Mouse (Mus musculus) left cerebral cortex, postnatal 4 days (tissue): ENCODE data around the gene Slc35b4. TPM values are rescaled to one million over a fixed set of nuclear protein-coding genes. Genes with fewer than 3 reads are reported as not detected.

Experiments
- DNase-seq: peaks from one replicate; pipeline ENCODE4 v3.0.0-alpha.2; 2022
- intact Hi-C: fragments of 180-260 bp; cut with DNase I; formaldehyde crosslinking; loops from one replicate; pipeline ENCODE4 v1.15.1; 2025
- total RNA-seq, 2 experiments: library from RNA; stranded (reverse); gene quantifications; 2 replicates each; pipeline ENCODE4 v1.2.3; 2021

Gene Slc35b4
- total RNA-seq, 2 experiments from 2014 or later = 35.8 to 36.9 TPM

- DNase-seq = no peak
- intact Hi-C loops = no loop called here
These were observed 5.0 kb downstream of the Slc35b4 start for GRCm38 (mm10) chr6:34171748-34172457.

GRCm38 (mm10) chr6:34170844-34171494 is 5.9 kb downstream of the Slc35b4 start:
- intact Hi-C loops = no loop called here
- no peak for DNase-seq

- intact Hi-C loops = no loop called here
These were observed 8.1 kb downstream of the Slc35b4 start for GRCm38 (mm10) chr6:34168834-34169233.

GRCm38 (mm10) chr6:34163014-34163413 is 13.9 kb downstream of the Slc35b4 start:
- intact Hi-C loops = no loop called here

More at GRCm38 (mm10) chr6:34168834-34169233, 8.1 kb downstream of the Slc35b4 start:
- no peak for DNase-seq

GRCm38 (mm10) chr6:34162607-34163006 is 14.3 kb downstream of the Slc35b4 start:
- intact Hi-C loops = no loop called here

More at GRCm38 (mm10) chr6:34163014-34163413, 13.9 kb downstream of the Slc35b4 start:
- DNase-seq = no peak

GRCm38 (mm10) chr6:34161511-34161910 is 15.4 kb downstream of the Slc35b4 start:
- intact Hi-C loops = no loop called here
- DNase-seq = no peak

More at GRCm38 (mm10) chr6:34162607-34163006, 14.3 kb downstream of the Slc35b4 start:
- no peak for DNase-seq

- intact Hi-C loops = no loop called here
- DNase-seq = no peak
These were observed 16.0 kb downstream of the Slc35b4 start for GRCm38 (mm10) chr6:34160816-34161310.

GRCm38 (mm10) chr6:34159998-34160815 is 16.7 kb downstream of the Slc35b4 start:
- intact Hi-C loops = loop anchor here (10.0 kb wide), 1 partner anchor 85 kb away; no protein-coding TSS in a partner anchor
- no peak for DNase-seq

- intact Hi-C loops = loop anchor here (10.0 kb wide), 1 partner anchor 82 kb away; no protein-coding TSS in a partner anchor
- no peak for DNase-seq
These were observed 19.8 kb downstream of the Slc35b4 start for GRCm38 (mm10) chr6:34156841-34157748.

- DNase-seq = no peak
- intact Hi-C loops = loop anchor here (10.0 kb wide), 1 partner anchor 81 kb away; no protein-coding TSS in a partner anchor
These were observed 20.9 kb downstream of the Slc35b4 start for GRCm38 (mm10) chr6:34156057-34156456.

GRCm38 (mm10) chr6:34155137-34155804 is 21.6 kb downstream of the Slc35b4 start:
- intact Hi-C loops = loop anchor here (10.0 kb wide), 1 partner anchor 80 kb away; no protein-coding TSS in a partner anchor
- DNase-seq = no peak

GRCm38 (mm10) chr6:34154202-34154601 is 22.7 kb downstream of the Slc35b4 start:
- intact Hi-C loops = loop anchor here (10.0 kb wide), 1 partner anchor 79 kb away; no protein-coding TSS in a partner anchor
- DNase-seq = peak; percentile 48

GRCm38 (mm10) chr6:34153069-34154052 is 23.6 kb downstream of the Slc35b4 start:
- intact Hi-C loops = loop anchor here (10.0 kb wide), 1 partner anchor 79 kb away; no protein-coding TSS in a partner anchor
- peak; percentile 18 for DNase-seq

- no peak for DNase-seq
- intact Hi-C loops = loop anchor here (10.0 kb wide), 1 partner anchor 75 kb away; no protein-coding TSS in a partner anchor
These were observed 27.1 kb downstream of the Slc35b4 start for GRCm38 (mm10) chr6:34149821-34150220.

GRCm38 (mm10) chr6:34149066-34149465 is 27.8 kb downstream of the Slc35b4 start:
- intact Hi-C loops = no loop called here
- DNase-seq = no peak

- no peak for DNase-seq
- intact Hi-C loops = no loop called here
These were observed 28.3 kb downstream of the Slc35b4 start for GRCm38 (mm10) chr6:34148639-34149038.

- intact Hi-C loops = no loop called here
- DNase-seq = no peak
These were observed 28.9 kb downstream of the Slc35b4 start for GRCm38 (mm10) chr6:34148021-34148420.

- intact Hi-C loops = no loop called here
- no peak for DNase-seq
These were observed 30.9 kb downstream of the Slc35b4 start for GRCm38 (mm10) chr6:34146042-34146441.
